Mouse (Mus musculus) spleen, postnatal 14 days (tissue): ENCODE results near the gene Tldc2.

ENCODE experiments used
- DNase-seq, 2 experiments: peaks; one replicate each; pipeline ENCODE4 v3.0.0; 2021 to 2022; ENCODE audit warnings: low spot score in 2 of 2

Gene Tldc2

DNA sequence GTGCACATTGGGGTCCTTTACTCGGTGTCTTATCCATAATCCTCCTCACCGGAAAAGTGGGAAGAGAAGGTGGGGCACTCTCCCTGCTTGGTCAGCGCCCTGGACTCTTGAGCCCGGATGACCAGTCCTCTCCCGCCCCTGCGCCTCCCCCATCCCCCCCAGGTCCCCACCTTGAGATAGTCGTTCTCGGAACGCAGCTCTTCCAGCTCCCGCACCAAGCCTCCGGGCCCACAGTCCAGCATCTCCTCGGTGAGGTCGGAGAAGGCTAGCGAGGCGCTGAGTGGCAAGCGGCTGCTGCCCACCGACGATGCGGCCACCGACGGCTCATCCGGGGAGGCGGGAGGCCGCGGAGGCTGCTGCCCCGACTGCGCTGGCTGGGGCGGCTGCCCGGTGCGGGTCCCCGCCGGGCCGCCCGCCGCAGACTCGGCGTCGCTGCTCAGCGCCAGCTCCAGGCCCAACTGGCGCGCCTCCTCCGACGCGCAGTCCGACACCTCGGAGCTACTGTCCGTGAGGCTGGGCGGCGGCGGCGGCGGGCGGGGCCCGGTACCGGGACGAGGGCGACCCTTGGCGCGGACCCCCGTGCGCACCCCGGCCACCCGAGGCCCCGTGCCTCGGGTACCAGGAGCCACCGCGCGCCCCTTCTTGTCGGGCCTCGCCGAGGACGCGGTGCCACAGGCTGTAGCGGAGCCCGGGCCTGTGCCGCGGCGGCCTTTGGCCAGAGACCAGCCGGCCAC, 8.6 kb upstream of the Tldc2 start:
- DNase-seq: no peak

DNA sequence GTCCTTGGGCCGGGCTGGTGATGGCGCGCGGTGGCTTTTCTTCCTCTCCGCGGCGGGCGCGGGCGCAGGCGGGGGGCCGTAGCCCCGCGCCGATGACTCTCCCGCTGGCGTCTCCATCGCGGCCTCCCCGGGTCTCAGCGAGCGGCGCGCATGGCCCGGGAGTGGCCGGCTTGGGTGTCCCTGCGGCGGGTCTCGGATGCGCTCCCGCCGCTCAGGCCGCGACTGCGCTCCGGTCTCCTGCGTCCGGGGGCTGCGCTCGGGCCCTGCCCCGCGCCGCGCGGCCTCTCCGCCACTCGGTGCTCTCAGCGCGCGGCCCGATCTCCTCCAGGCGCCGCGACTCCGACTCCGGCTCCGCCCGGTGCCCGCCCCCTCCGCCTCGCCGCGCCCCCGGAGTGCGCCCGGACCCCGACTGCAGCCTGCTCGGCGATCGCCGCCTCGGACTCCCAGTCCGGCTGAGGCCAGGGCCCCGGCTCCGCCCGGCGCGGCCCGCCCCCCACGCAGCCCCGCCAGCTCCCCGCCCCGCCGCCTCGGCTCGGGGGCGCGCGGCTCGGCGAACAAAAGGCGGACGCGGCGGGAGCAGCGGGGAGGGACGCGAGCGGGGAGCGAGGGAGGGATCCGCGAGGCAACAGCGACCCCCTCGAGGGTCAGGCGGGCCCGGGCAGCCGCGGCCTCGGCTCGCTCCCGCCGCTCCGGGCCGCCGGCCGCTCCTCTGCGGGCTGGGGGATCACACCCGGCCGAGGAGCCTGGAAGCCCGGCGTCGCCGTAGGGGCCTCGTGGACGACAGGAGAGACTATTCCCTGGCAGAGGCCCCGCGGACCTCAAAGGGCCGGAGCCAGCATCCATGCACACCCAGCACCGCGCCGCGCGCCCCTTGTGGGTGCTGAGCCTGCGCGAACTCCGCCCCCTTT, 7.8 kb upstream of the Tldc2 start, which contains the start of gene Soga1:
Soga1 (minus strand) TSS at position 462 of the 908 bp plus-strand sequence.
- peak; percentile 25 to 50 for DNase-seq

DNA sequence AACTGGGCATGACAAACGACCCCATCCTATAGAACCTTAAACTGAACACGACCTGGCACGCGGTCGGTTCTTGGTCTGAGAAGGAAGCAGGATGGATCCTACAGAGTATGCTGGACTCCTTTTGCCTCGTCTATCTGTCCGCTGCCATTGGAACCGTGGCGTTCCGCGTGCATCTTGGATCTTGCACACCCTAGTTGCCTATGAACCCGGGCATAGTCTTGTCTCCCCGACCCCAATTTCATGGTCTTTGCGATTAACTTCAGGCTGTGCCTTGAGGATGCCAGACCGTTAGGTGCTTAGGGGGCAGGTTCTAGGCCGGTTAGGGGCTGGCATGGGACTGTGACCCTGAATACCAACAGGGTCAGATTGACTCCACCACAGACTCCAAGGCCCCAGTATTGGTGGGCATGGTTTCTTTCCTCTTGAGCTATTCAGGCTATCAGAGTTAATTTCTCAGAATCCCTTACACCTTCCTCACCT, 7.1 kb upstream of the Tldc2 start:
- no peak for DNase-seq

DNA sequence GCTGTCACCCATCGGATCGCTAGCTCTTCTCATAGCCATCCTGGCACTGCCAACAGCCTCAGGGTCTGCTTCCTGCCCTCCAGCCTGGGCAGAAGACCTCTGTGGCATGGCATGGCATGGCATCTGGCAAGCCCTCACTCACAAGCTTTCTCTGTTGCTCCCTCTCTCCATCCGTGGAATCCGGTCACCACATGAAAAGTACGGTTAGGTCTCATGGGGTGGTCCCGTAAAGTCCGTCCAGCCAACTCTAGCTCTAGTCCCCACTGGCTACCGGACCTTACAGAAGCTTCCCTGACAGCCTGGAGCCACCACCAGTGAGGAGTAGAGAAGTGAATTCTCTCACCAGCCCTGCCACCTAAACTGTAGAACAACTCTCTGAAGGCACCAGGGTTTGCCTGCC, 5.5 kb upstream of the Tldc2 start:
- DNase-seq: no peak

- no peak for DNase-seq
These were observed 4.9 kb upstream of the Tldc2 start for GRCm38 (mm10) chr2:157081960-157082359.

GRCm38 (mm10) chr2:157084831-157085585, 1.8 kb upstream of the Tldc2 start:
- no peak for DNase-seq

DNA sequence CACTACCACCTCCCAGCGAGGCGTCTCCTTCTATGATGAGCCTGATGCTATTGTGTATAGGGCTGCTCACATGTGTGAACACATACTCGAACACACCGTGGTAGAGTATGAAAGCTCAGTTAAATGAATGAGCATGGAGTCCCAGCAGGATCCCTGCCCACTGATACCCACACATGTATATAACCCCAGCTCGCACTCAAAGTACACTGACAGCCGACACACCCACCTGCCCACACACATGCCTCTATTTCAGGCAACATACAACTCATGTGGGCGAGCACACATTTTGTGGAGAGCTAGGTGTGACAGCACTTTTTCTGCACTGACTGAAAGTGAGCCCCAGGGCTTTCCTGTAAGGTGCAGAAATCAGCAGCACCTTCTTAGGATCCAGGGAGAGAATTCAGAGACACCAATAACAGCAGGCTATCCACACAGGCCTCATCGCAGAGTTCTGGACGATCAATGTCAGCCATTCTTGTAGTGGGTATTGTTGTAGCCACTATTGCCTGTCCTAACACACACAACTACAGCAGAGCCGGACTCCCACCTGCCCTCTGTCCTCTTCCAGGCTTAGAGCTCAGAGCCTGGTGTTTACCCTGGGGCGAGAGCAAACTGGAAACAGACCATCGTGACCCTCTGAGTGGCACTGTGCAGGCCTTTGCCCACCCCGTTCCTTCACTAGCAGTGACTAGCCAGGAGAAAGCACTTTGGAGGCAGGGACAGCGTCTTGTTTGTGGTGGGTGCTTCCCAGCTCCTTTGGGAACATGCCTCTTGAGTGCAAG, 872 bp downstream of the Tldc2 start:
- DNase-seq: no peak

DNA sequence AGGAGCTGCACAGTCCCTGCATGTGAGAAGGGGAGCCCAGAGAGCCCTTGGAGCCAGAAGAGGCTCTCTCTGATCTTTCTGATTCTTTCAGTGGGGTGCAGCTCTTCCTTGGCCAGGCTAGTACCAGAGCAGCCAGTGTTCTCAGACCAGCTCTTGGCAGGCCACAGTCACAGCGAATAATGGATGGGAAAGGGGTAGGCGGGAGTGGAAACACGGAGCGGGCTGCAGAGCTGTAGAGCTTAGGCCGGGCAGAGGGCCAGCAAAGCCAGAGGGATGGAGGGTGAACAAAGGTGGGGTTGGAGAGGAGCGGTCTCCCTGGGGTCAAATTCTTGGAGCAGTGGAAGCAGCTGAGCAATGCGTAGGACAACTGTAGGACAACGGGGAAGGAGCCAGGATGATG, 5.2 kb downstream of the Tldc2 start:
- no peak for DNase-seq

GRCm38 (mm10) chr2:157095005-157095755, 8.3 kb downstream of the Tldc2 start:
- peak in 1 of 2 experiments; percentile 48 for DNase-seq

DNA sequence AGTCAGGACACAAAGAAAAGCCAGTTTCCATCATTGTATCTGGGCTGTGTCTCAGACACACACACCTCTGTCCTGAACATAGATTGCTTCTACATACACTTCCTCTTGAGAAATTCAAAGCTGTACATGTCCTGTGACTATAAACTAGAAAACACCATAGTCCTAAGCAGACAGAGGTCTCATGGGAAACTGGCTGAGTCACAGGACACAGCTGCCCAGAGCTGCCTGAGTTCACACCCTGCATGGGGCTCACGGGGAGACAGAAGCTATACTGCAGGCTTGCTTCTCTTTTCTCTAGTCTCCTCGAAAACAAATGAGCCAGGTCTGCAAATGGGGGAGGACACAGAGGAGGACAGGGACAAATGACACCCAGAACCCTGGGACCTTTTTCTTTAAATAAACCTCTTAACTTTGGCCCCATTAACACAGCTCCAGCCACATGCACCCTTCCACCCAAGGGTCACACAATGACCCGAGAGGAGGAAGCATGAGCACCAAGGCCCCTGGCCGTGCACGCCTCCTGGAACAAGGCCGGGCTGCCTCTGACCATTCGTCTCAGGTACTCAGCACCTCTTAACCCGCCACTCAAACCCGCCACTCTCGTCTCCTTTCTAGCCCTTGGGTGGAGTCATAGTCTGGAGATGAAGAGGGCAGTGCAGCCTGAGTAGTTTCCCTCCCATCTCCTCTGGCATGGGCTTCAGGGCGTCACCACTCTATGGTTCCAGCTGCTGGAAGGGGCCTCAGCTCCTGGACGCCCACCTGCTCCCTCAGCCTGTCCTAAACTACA, 12.9 kb downstream of the Tldc2 start:
- no peak for DNase-seq

DNA sequence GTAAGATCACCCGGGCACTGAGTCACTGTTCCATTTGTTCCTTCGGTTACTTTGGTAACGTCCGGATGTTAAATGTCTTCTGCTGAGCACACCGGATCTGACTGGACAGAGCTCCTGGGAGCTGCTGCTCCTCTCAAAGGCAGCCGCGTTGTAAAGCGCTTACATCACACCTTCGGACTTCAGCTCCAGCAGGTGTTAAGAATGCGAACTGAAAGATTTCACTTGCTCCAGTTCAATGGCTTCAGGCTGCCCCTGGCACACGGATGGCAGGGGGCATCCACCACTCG, 13.4 kb downstream of the Tldc2 start:
- DNase-seq: no peak

DNA sequence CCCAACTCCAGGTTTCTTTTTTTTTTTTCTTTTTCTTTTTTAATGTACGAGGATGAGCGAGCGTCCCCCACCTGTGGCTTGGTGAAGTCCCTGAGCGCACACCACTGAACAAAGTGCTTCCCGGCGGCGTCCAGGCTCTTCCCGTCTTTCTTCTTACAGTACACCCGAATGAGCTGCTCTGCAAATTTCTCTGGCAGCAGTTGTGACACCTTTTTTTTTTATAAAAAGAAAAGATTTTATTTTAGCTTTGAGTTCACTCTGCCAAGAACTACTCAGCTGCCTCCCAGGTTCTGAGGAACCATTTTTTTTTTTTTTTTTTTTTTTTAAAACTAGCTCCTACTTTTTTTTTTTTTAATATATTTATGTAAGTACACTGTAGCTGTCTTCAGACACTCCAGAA, 14.8 kb downstream of the Tldc2 start:
- DNase-seq: no peak

- no peak for DNase-seq
These were observed 15.4 kb downstream of the Tldc2 start for GRCm38 (mm10) chr2:157102256-157102655.

DNA sequence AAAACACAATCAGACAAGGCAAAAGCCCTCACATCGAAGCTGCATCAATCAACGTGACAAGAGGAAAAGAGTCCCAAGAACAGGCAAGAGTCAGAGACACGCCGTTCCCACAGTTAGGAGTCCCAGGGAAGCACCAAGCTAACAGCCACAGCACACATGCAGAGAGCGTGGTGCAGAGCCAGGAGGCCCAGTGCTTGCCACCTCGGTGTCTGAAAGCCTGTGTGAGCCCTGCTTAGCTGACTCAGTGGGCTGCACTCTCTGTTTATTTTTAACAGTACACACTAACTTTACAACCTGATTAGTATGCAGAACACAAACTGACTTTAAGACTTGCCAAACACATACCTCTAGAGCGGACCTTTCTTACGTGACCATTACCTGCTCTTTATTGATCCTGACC, 17.6 kb downstream of the Tldc2 start:
- DNase-seq: no peak

- no peak for DNase-seq
These were observed 21.4 kb downstream of the Tldc2 start for GRCm38 (mm10) chr2:157108236-157108635.

GRCm38 (mm10) chr2:157116964-157117363, 30.1 kb downstream of the Tldc2 start:
- DNase-seq: no peak

DNA sequence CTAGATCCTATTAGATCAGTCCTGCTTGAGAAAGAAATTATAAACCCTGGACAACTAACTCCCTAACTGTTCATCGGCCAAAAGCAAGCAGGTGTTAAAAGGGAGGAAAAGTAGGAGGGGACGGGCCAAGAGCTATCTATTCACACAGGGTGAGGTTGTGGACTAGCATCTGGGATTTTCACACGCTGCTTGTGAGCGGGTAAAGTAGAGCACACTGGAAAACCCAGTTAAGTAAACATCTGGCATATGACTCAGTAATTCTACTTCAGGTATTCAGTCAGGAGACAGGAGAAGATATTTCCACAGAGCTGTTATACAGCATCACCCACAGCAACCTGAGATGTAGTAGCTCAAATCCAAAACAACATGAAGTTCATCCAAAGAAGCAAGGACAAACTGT, 31.7 kb downstream of the Tldc2 start:
- DNase-seq: no peak

DNA sequence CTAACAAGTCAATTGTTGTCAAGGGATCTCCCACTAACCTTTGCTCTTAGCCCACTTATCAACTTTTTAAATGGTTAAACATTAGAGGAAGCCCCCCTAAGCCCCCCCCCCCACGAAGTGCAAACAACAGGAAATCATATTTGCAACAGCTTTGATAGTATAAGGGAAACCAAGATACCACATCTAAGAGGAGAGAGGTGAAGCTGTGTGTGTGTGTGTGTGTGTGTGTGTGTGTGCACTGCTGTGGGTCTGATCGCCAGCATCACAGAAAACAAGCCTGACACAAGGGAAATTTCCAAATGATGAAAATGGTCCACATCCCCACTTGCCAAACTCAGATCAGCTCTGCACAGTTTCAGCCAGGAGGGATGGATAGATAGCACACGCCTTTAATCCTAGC, 32.2 kb downstream of the Tldc2 start:
- DNase-seq: no peak

DNA sequence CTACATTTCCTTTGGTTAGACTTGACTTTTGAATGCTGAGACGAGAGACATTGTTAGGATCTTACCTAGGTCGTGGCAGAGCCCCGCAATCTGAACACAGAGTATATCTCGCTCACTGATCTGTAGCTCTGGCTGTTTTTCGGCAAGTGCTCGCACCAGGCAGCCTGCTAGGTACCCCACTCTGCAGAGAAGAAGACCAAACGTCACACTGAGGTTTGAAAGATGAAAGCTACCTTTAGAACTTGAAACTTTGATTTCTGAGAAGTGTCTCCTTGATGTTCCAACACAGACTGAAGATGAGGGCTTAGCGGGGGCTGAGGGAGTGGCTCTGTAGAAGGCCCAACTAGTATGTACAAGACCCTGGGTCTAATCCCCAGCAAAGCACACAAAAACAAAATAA, 34.9 kb downstream of the Tldc2 start:
- no peak for DNase-seq

GRCm38 (mm10) chr2:157125246-157125645, 38.4 kb downstream of the Tldc2 start:
- DNase-seq: no peak
